Mouse (Mus musculus): ENCODE data around the gene Cyld. TPM values are rescaled to one million over a fixed set of nuclear protein-coding genes. Genes with fewer than 3 reads are reported as not detected.
"Not testable (repeated sequence)": the region's sequence is repeated elsewhere in the genome, so short reads cannot be mapped to it uniquely, and the experiment has no call there.

Gene Cyld
- polyA plus RNA-seq, 1 experiment from 2014 or later, result 7.7 TPM

GRCm38 (mm10) chr8:88771241-88771640 is 74.4 kb downstream of the Cyld start:
- no peak overlapping the region for H3K27ac ChIP-seq
- 33% methylated on average over 7 of the region's 7 CpGs for WGBS (ENCODE audit: insufficient replicate concordance)
- H3K4me2 ChIP-seq, result no peak overlapping the region

DNA sequence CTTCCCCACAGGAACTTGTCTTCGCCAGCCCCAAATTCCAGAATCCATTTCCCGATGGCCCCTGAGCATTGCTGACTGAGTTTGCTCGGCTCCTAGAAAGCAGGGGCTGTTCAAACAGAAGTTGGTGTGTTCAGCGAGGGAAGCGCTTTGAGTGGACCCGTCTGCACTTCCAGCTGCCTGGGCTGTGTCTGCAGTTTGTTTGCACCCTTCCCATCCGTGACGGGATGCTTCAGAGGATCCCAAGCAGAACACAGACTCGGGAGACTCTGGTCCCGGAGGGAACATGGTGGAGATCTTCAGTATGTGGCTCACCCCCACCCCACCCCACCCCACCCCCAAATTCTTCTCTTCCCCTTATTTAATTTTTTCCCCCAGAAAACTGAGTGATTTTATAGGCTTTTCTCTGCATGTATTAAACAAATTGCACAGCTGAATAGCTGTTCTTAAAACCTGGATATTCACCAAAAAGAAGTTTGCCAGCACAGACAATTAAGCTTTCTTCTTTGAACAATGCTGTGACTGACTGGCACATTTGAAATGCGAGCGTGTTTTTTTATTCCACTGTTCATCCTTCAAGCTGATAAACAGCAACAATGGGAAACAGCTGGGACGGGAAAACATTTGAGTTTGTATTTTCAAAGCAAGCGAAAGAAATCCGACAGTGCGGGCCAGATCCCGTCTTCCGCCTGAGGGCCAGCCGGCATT is 77.9 kb downstream of the Cyld start:
- Histone ChIP-seq H3K9me3 (replicated peaks) (peaks cover 4% of the 10 kb centered on the region; the same call in 1 of the 2 replicates), H3K4me3 (no peak overlapping the region), H3K27me3 (replicated peaks) (no peaks in the 10 kb centered on the region), H3K4me1 (no peaks in the 10 kb centered on the region), H3K27ac (no peak overlapping the region), H3K9ac (no peak overlapping the region), H3K4me2 (no peak overlapping the region), H3K36me3 (no peaks in the 10 kb centered on the region)
- 61% methylated on average over 19 of the region's 19 CpGs for WGBS (ENCODE audit: insufficient replicate concordance)
- ATAC-seq, result no peak

More at GRCm38 (mm10) chr8:88771241-88771640, 74.4 kb downstream of the Cyld start:
- Histone ChIP-seq H3K4me1 (no peaks in the 10 kb centered on the region), H3K36me3 (no peaks in the 10 kb centered on the region), H3K9ac (no peak overlapping the region), H3K4me3 (no peak overlapping the region), H3K27me3 (replicated peaks) (no peaks in the 10 kb centered on the region), H3K9me3 (replicated peaks) (peaks cover 8% of the 10 kb centered on the region; the same call in 1 of the 2 replicates)
- ATAC-seq, result no peak

- H3K36me3 ChIP-seq, result no peaks in the 10 kb centered on the region
- no peak overlapping the region for H3K27ac ChIP-seq
- H3K4me1 ChIP-seq, result no peaks in the 10 kb centered on the region
- no peak overlapping the region for H3K4me2 ChIP-seq
- no peaks in the 10 kb centered on the region; the same call in 1 of the 2 replicates for H3K9me3 ChIP-seq (replicated peaks)
- no peak for ATAC-seq
- no peak overlapping the region for H3K4me3 ChIP-seq
- no peak overlapping the region for H3K9ac ChIP-seq
- WGBS (ENCODE audit: insufficient replicate concordance), result 73% methylated on average over 7 of the region's 7 CpGs
- no peaks in the 10 kb centered on the region for H3K27me3 ChIP-seq (replicated peaks)
Measured at GRCm38 (mm10) chr8:88775298-88775646, 78.4 kb downstream of the Cyld start.

DNA sequence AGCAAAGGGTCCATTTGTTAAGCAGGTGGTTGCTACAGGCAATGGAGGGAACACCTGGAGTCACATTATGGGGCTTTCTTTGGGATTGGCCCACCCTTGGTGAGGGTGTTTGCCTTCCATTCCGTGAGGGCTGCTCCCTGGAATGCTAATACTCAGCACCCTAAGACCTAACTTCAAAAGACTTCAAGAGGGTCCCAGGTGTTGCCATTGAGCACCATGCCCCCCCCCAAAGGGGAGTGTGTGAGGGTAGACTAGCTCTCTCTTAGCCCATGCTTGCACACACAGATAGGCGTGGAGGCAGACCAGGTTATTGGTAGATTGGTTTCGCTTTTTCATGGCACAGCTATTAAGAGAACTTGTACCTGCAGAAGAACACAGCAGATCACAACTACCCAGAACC is 83.3 kb downstream of the Cyld start:
- H3K4me2 ChIP-seq, result no peak overlapping the region
- ATAC-seq, result no peak
- H3K27ac ChIP-seq, result no peak overlapping the region
- no peak overlapping the region for H3K4me3 ChIP-seq
- H3K27me3 ChIP-seq (replicated peaks), result no peaks in the 10 kb centered on the region
- no peaks in the 10 kb centered on the region for H3K36me3 ChIP-seq
- WGBS (ENCODE audit: insufficient replicate concordance), result 56% methylated on average over 3 of the region's 3 CpGs
- H3K9ac ChIP-seq, result no peak overlapping the region
- no peaks in the 10 kb centered on the region for H3K4me1 ChIP-seq
- H3K9me3 ChIP-seq (replicated peaks), result no peaks in the 10 kb centered on the region

DNA sequence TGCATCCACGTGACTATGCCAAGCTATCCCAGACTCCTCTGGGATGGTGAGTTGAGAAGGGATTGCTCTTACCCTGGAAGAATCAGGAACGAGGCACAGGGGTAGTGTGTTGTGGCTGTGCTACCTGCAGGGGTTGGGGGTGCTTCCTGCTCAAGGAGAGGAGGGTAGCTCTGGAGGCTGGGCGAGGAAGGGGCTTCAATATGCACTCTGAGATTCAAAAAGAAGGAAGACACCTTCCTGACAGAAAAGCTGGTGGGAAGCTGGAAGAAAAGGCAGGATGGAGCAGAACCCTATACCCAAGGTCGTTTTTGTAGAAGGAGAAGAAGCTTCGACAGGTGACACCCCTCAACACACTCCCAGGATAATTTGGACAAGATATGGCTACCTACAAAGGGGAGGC is 84.5 kb downstream of the Cyld start:
- Histone ChIP-seq H3K9me3 (replicated peaks) (no peaks in the 10 kb centered on the region), H3K4me1 (no peaks in the 10 kb centered on the region), H3K27me3 (replicated peaks) (no peaks in the 10 kb centered on the region), H3K4me3 (no peak overlapping the region), H3K36me3 (no peaks in the 10 kb centered on the region), H3K27ac (no peak overlapping the region), H3K4me2 (no peak overlapping the region), H3K9ac (no peak overlapping the region)
- 46% methylated on average over 5 of the region's 5 CpGs for WGBS (ENCODE audit: insufficient replicate concordance)
- no peak for ATAC-seq

GRCm38 (mm10) chr8:88783722-88784121 is 86.9 kb downstream of the Cyld start:
- Histone ChIP-seq H3K9ac (no peak overlapping the region), H3K4me1 (no peaks in the 10 kb centered on the region), H3K9me3 (replicated peaks) (no peaks in the 10 kb centered on the region), H3K27ac (no peak overlapping the region), H3K4me3 (no peak overlapping the region), H3K4me2 (no peak overlapping the region), H3K27me3 (replicated peaks) (no peaks in the 10 kb centered on the region), H3K36me3 (no peaks in the 10 kb centered on the region)
- no peak for ATAC-seq
- WGBS (ENCODE audit: insufficient replicate concordance), result 71% methylated on average over 1 of the region's 1 CpGs

DNA sequence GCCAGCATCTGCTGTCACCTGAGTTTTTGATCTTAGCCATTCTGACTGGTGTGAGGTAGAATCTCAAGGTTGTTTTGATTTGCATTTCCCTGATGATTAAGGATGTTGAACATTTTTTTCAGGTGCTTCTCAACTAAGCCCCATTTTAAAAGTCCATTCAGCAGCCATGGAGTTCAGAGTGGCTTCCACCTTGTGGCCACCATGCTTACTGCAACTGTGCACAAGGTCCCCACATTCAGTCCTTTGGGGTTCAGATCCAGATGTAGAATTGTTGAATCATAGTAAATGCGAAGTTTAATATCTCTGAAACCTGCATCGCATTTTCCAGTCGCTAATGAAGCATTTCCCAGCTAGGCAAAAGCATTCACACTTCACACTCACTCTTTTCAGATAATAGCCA is 91.5 kb downstream of the Cyld start:
- not testable (repeated sequence) for ATAC-seq; H3K4me1 ChIP-seq; H3K27me3 ChIP-seq (replicated peaks); H3K4me3 ChIP-seq; H3K4me2 ChIP-seq; H3K9me3 ChIP-seq (replicated peaks); H3K9ac ChIP-seq; H3K36me3 ChIP-seq; H3K27ac ChIP-seq
- WGBS (ENCODE audit: insufficient replicate concordance), result 54% methylated on average over 3 of the region's 3 CpGs

DNA sequence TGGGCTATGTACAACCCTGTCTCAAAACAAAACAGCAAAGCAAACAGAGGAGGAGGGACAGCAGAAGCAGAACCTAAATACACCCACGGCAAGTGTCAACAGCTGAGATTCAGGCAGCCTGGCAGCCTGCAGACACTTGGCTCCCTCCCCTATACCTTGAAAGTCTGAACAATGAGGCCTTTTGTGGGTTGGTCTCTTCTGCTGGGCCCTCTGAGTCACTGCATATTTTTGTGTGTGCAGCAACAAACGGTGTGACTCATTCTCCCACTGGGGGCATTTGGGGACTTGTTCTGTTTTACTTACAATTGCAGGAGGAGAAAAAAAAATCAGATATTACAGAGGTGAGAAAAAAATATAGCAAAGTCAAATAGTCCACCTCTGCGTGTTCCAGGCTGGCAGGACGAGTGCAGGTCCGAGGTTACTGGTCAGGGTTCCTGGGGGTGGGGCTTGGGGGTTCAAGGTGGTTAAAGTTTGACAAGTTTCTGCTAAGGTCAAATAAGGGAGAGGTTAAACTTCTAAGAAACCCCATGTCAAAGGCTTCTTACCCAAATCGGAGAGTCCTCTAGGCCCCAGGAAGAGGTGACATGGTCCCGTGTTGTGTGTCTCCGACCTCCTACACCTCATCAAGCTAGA is 96.0 kb downstream of the Cyld start:
- 68% methylated on average over 8 of the region's 8 CpGs for WGBS (ENCODE audit: insufficient replicate concordance)
- Histone ChIP-seq H3K36me3 (no peaks in the 10 kb centered on the region), H3K9me3 (replicated peaks) (no peaks in the 10 kb centered on the region), H3K27ac (no peak overlapping the region), H3K4me2 (no peak overlapping the region), H3K4me1 (no peaks in the 10 kb centered on the region), H3K9ac (no peak overlapping the region), H3K27me3 (replicated peaks) (no peaks in the 10 kb centered on the region), H3K4me3 (no peak overlapping the region)
- ATAC-seq, result no peak

DNA sequence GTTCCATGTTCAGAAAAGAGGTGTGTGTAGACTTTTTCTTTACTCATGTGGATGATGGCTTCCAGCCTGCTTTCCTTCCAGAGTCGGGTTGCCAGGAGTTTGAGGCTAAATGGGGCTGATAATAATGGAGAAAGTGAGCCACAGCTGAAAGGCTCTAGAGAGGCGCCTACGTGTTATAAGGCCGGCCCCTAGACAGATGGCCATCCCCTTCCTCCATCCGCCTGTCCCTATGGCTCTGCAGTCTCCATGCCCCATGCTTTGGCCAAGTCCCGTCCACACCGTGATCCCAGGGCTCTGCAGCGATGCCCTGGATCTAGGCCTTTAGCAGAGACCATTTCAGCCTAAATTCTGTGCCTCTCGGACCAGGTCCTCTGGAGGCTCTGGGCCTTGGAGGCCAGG is 96.5 kb downstream of the Cyld start:
- WGBS (ENCODE audit: insufficient replicate concordance), result 76% methylated on average over 9 of the region's 9 CpGs
- no peak for ATAC-seq
- no peak overlapping the region for H3K4me3 ChIP-seq
- H3K9ac ChIP-seq, result no peak overlapping the region
- H3K4me1 ChIP-seq, result no peaks in the 10 kb centered on the region
- no peak overlapping the region for H3K4me2 ChIP-seq
- no peak overlapping the region for H3K27ac ChIP-seq
- no peaks in the 10 kb centered on the region for H3K36me3 ChIP-seq
- no peaks in the 10 kb centered on the region for H3K27me3 ChIP-seq (replicated peaks)
- no peaks in the 10 kb centered on the region for H3K9me3 ChIP-seq (replicated peaks)

DNA sequence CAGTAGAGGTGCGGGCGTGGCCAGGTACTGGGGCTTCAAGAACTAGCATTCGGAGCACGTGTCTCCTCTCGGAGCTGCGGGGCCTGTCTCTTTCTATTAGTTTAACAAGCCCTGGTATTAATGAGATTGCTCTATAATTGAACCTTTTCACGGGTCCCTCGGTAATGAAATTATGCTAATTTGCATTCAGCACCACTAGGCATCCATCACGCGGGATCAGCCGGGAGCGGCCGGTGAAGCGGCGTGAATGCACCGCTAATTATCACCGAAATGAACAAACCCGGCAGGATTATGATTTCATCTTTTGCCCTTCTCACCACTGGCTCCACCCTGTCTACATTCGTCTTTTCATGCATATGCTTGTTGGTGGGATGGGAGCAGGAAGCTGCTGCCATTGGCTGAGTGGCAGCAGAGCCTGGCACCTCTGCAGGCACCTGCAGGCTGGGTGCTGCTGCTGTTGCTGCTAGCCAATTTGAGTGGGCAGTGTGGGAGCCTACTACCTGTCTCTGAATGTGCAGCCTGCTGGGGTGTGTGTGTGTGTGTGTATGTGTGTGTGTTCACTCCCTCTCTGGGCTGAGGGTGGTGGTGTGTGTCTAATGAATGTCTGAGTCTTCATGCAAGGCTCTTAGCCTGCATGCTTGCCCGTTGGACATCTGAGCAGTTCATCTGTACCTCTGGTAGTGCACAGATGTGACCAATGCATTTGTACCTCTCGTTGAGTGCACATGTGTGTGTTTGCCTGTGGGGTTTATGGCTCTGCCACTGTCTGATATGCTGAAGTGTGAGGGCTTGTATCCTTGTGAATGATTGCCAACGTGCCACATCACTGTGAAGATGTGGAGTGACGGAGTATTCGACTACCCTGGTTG is 97.2 kb downstream of the Cyld start:
- WGBS (ENCODE audit: insufficient replicate concordance), result 78% methylated on average over 24 of the region's 24 CpGs
- no peak overlapping the region for H3K4me3 ChIP-seq
- H3K4me1 ChIP-seq, result no peaks in the 10 kb centered on the region
- H3K36me3 ChIP-seq, result no peaks in the 10 kb centered on the region
- H3K27ac ChIP-seq, result no peak overlapping the region
- no peak overlapping the region for H3K4me2 ChIP-seq
- H3K27me3 ChIP-seq (replicated peaks), result no peaks in the 10 kb centered on the region
- no peak overlapping the region for H3K9ac ChIP-seq
- H3K9me3 ChIP-seq (replicated peaks), result no peaks in the 10 kb centered on the region
- no peak for ATAC-seq

GRCm38 (mm10) chr8:88794615-88794907 is 97.7 kb downstream of the Cyld start:
- no peak for ATAC-seq
- no peak overlapping the region for H3K4me3 ChIP-seq
- WGBS (ENCODE audit: insufficient replicate concordance), result 68% methylated on average over 7 of the region's 7 CpGs
- H3K9me3 ChIP-seq (replicated peaks), result no peaks in the 10 kb centered on the region
- H3K27ac ChIP-seq, result no peak overlapping the region
- no peaks in the 10 kb centered on the region for H3K4me1 ChIP-seq
- no peaks in the 10 kb centered on the region for H3K27me3 ChIP-seq (replicated peaks)
- no peaks in the 10 kb centered on the region for H3K36me3 ChIP-seq
- H3K9ac ChIP-seq, result no peak overlapping the region
- no peak overlapping the region for H3K4me2 ChIP-seq

- Histone ChIP-seq H3K27ac (no peak overlapping the region), H3K9me3 (replicated peaks) (no peaks in the 10 kb centered on the region), H3K4me1 (no peaks in the 10 kb centered on the region), H3K4me3 (no peak overlapping the region), H3K9ac (no peak overlapping the region), H3K4me2 (no peak overlapping the region), H3K36me3 (no peaks in the 10 kb centered on the region), H3K27me3 (replicated peaks) (no peaks in the 10 kb centered on the region)
- 73% methylated on average over 5 of the region's 5 CpGs for WGBS (ENCODE audit: insufficient replicate concordance)
- no peak for ATAC-seq
Measured at GRCm38 (mm10) chr8:88795896-88796295, 99.1 kb downstream of the Cyld start.
